8 mouse cellular contexts compared by ENCODE assay signal in genomic region chr4:123082283-123083163, GRCm38 (mm10). TPM values are rescaled to one million over a fixed set of nuclear protein-coding genes. Genes with fewer than 3 reads are reported as not detected.
A peak's percentile ranks its signal among the peaks of the same experiment; 100 is the strongest.
DNase-seq lines count a peak whose midpoint lies in the region; ATAC-seq lines count a peak whose summit lies in the region.

No protein-coding gene starts in this region.

- no peak overlapping the region for H3K27ac ChIP-seq in kidney, embryonic 14.5 days (ENCODE audit: low read depth, low read length)
- no peak overlapping the region for H3K27ac ChIP-seq in neural tube, embryonic 15.5 days (replicated peaks)

- ATAC-seq in kidney, embryonic 14.5 days (ENCODE audit: low FRiP score, low TSS enrichment), result peak; percentile 40
- ATAC-seq in neural tube, embryonic 15.5 days (ENCODE audit: low FRiP score), result peak; percentile 31; the same call in 1 of the 2 replicates

- no peaks in the 10 kb centered on the region for H3K36me3 ChIP-seq in kidney, embryonic 14.5 days (ENCODE audit: control insufficient read depth, insufficient read depth, low read length)
- no peaks in the 10 kb centered on the region for H3K36me3 ChIP-seq in neural tube, embryonic 15.5 days

- no peak overlapping the region for H3K4me2 ChIP-seq in kidney, embryonic 14.5 days (replicated peaks; ENCODE audit: low read depth, low read length)
- H3K4me2 ChIP-seq in neural tube, embryonic 15.5 days, result no peak overlapping the region

- 79% methylated on average over 20 of the region's 20 CpGs for WGBS in kidney, embryonic 14.5 days
- WGBS in neural tube, embryonic 15.5 days, result 74% methylated on average over 20 of the region's 20 CpGs

- no peak overlapping the region for H3K4me3 ChIP-seq in kidney, embryonic 14.5 days (ENCODE audit: low read length)
- no peak overlapping the region for H3K4me3 ChIP-seq in neural tube, embryonic 15.5 days (replicated peaks)

- H3K9ac ChIP-seq in kidney, embryonic 14.5 days (ENCODE audit: low read depth, low read length), result no peak overlapping the region
- no peak overlapping the region for H3K9ac ChIP-seq in neural tube, embryonic 15.5 days (replicated peaks)

- no peaks in the 10 kb centered on the region for H3K4me1 ChIP-seq in kidney, embryonic 14.5 days (ENCODE audit: control insufficient read depth, insufficient read depth, low read length)
- no peaks in the 10 kb centered on the region for H3K4me1 ChIP-seq in neural tube, embryonic 15.5 days

- H3K9me3 ChIP-seq in kidney, embryonic 14.5 days (ENCODE audit: control insufficient read depth, low read length), result no peaks in the 10 kb centered on the region
- no peaks in the 10 kb centered on the region for H3K9me3 ChIP-seq in neural tube, embryonic 15.5 days (replicated peaks)

- H3K27me3 ChIP-seq in kidney, embryonic 14.5 days (ENCODE audit: control insufficient read depth, insufficient read depth, low read length), result no peaks in the 10 kb centered on the region
- no peaks in the 10 kb centered on the region for H3K27me3 ChIP-seq in neural tube, embryonic 15.5 days (replicated peaks)

- DNase-seq in CD4-positive, CD25-positive, alpha-beta regulatory T cell, adult 2 months (ENCODE audit: low read depth, low spot score), result peak; percentile 87
- DNase-seq in adrenal gland, postnatal 10 days, result peak; percentile 79
- DNase-seq in embryo, embryonic 11.5 days (ENCODE audit: low read depth, low spot score), result peak; percentile 53
- peak; percentile 10 to 29 for DNase-seq in heart, adult 9 months (ENCODE audit: low spot score in 2 of 2)
- DNase-seq in lung, adult 18-20 months, result peak; percentile 58 to 61
- DNase-seq in thymus, postnatal 0 days (ENCODE audit: low spot score), result peak; percentile 75

RNA-seq across cellular contexts. Expression of gene Bmp8b, which starts 22.4 kb away (rescaled TPM):
- total RNA-seq in adrenal gland, postnatal 10 days (2021), result not detected
- polyA plus RNA-seq in kidney, embryonic 14.5 days (2014; fragmentation: Nextera tagmentation; extraction: Ambion mirVana), result 0.16 and 0.41 TPM in 2 replicates
- polyA plus RNA-seq in neural tube, embryonic 15.5 days (2015; fragmentation: Nextera tagmentation; extraction: Ambion mirVana), result 0.38 and 0.43 TPM in 2 replicates
- 0.12 and 0.17 TPM in 2 replicates for polyA plus RNA-seq in thymus, postnatal 0 days (2015; fragmentation: Nextera tagmentation; extraction: Ambion mirVana)

RNA-seq across cellular contexts. Expression of gene Oxct2b, which starts 33.5 kb away (rescaled TPM):
- total RNA-seq in adrenal gland, postnatal 10 days (2021), result not detected
- 0.45 TPM in 1 of 2 replicates, not detected in the other for polyA plus RNA-seq in kidney, embryonic 14.5 days (2014; fragmentation: Nextera tagmentation; extraction: Ambion mirVana)
- 0.68 and 0.77 TPM in 2 replicates for polyA plus RNA-seq in neural tube, embryonic 15.5 days (2015; fragmentation: Nextera tagmentation; extraction: Ambion mirVana)
- 0.09 TPM in 1 of 2 replicates, not detected in the other for polyA plus RNA-seq in thymus, postnatal 0 days (2015; fragmentation: Nextera tagmentation; extraction: Ambion mirVana)

RNA-seq across cellular contexts. Expression of gene Ppie, which starts 57.2 kb away (rescaled TPM):
- total RNA-seq in adrenal gland, postnatal 10 days (2021), result 10 to 100 TPM; 42.5 to 43.1 TPM
- polyA plus RNA-seq in kidney, embryonic 14.5 days (2014; fragmentation: Nextera tagmentation; extraction: Ambion mirVana), result 110 and 138 TPM in 2 replicates
- polyA plus RNA-seq in neural tube, embryonic 15.5 days (2015; fragmentation: Nextera tagmentation; extraction: Ambion mirVana), result 50.4 and 66.1 TPM in 2 replicates
- polyA plus RNA-seq in thymus, postnatal 0 days (2015; fragmentation: Nextera tagmentation; extraction: Ambion mirVana), result 92.1 and 105 TPM in 2 replicates

Comparison
In these comparisons a context has a peak if more than half of its experiments do, and no peak if none do; other contexts are left out.
1. DNase-seq: peak in every context shown above with its lines; median percentile 87 in CD4-positive, CD25-positive, alpha-beta regulatory T cell, adult 2 months; 79 in adrenal gland, postnatal 10 days; 75 in thymus, postnatal 0 days; 60 in lung, adult 18-20 months; 53 in embryo, embryonic 11.5 days; 20 in heart, adult 9 months.